Mouse (Mus musculus): ENCODE data around the gene Vmn2r4.
"Not testable (repeated sequence)": the region's sequence is repeated elsewhere in the genome, so short reads cannot be mapped to it uniquely, and the experiment has no call there.

GRCm38 (mm10) chr3:64417477-64417876, 2.3 kb upstream of the Vmn2r4 start:
- not testable (repeated sequence) for TF ChIP-seq CTCF (IDR thresholded peaks at IDR 0.05; ENCODE audit: control insufficient read depth, insufficient read depth, insufficient replicate concordance, low read depth, low read length); POLR2A (IDR thresholded peaks at IDR 0.05; ENCODE audit: control insufficient read depth, low read depth, low read length)
